Mouse (Mus musculus) lung, postnatal 4 days (tissue): ENCODE measurements around the gene Ackr2.

Experiments
- DNase-seq, 2 experiments: peaks; one replicate each; pipeline ENCODE4 v3.0.0; 2021

Gene Ackr2

DNA sequence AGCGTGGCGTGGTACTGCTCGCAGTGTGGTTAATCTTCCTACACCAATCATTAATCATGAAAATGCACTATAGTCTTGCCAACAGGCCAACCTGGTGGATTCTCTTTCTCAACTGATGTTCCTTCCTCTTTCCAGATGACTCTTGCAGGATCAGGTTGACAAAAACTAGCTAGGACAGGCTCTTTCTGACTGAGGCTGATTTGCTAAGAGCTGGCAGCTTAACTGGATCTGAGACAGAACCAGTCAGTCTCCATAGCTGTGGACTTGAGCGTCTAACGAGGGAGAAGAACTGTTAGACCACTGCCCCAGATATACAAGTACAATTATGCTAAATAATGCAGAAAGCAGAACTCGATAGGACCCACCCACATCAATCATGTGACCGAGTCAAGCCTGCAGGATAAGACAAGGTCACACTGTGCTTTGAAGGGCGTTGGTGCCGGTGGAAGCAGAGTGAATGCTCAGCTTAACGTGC, 20.9 kb downstream of the Ackr2 start:
- DNase-seq, result no peak

DNA sequence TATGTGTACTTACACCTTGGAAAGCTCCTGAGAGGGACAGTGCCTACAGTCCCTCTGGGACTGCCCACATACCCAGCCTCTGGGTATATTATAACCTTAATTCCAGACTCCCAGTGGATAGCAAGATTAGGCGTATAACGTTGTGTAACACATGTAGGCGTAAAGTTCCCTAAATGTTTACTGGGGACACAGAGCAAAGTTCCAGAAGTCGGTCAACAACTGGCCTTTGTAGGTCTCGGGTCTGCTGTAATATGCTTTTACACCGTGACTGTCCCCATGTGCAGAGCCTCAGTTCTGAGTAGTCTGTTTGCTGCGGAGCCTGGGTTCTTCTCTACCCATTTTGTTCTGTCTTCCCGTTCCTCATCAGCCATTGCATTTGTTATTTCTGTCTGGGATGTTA, 25.3 kb downstream of the Ackr2 start:
- DNase-seq, result no peak

DNA sequence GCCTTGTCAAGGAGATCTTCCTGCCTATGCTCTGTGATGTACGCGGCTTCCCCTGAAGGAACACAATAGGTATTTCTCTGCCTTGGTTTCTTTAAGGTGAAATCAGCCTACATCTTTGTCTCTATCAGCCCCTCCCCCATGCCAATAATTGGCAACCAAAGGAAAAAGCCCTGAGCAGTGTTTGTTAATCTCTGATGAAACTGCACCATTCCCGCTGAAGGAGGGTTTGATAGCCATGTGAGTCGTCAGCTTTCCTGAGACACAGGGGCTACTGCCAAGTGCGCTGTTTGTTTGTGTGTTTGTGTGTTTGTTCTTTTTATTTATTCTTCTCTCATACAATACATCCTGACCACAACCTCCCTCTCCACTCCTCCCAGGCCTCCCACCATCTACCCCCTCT, 25.8 kb downstream of the Ackr2 start:
- no peak for DNase-seq

DNA sequence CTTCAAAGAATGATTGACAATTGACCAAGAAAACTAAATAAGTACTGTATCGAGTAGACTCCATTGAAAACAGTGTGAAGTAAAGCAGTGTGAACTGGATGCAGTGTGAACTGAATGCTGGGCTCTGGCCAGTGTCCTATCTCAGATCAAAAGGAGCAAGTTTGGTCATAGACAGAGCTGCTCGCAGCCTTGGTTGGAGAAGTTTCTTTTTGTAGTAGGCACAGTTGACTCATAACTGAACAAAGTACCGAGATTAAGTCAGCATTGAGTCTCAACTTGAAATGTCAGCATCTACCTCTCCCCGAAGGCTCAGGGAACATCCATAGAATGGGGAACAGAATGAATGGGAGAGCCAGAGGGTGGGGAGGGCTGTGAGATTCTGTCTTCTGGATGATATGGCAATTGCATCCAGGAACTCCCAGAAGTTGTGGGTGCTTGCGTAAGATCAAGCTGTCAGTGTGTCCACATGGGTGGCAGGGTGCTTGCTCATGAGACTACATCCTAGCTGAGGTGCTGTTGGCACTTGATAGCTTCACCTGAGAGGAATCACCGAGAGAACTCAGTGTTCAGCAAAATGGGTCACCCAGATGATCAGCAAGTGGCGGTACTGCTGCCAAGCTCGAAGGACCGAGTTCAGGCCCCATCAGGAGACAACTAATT, 26.9 kb downstream of the Ackr2 start:
- DNase-seq, result no peak

DNA sequence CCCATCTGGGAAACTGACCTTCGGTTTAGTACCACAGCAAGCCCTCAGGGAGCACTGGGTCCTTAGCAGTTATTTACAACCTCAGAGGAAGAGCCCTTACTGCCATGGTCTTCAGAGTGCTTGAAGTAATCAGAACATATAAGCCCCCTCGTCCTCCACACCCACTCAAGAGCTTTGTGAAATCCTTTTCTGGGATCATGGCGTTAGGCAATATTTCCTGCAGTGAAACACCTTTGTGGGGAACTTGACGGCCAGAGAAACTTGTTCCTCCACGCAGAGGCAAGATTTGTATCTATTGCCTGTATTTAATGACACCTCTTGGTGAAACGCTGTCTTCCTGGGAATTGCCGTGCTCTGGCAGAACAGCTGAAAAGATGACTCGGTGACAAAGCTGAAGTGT, 27.8 kb downstream of the Ackr2 start:
- no peak for DNase-seq

DNA sequence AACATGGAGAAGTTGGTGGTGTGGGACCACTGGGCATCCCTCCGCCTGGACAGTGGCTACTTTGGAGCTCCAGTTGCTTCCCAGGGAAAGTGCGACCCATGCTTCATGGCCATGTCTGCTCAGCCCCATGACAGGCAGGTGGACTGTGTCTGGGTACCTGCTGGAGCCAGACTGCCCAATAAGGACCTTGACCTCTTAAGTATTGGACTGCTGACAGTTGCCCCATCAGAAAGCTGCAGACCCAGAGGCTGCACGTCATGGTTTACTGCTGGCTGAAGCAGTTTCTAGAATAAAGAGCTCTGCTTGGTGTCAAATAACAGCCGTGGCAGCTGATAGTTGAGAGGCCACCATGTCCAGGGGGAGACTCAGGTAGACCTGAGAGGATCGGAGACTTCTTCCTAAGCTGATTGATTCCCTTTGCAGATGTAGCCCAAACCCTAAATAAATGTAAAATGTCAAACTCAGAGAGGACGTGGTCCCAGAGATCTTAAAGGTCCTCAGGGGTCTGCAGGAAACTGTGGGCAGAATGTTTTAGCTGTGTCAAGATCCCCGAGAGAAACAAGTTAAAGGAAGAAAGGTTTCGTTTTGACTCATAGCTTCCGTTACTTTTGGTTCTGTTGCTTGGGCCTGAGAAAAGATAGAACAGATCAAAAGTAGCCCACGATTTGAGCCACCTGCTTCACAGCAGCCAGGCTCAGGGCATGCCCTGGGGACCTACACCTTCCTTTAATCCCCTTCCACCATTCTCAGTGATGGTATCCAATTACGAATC, 28.7 kb downstream of the Ackr2 start:
- DNase-seq, result no peak

DNA sequence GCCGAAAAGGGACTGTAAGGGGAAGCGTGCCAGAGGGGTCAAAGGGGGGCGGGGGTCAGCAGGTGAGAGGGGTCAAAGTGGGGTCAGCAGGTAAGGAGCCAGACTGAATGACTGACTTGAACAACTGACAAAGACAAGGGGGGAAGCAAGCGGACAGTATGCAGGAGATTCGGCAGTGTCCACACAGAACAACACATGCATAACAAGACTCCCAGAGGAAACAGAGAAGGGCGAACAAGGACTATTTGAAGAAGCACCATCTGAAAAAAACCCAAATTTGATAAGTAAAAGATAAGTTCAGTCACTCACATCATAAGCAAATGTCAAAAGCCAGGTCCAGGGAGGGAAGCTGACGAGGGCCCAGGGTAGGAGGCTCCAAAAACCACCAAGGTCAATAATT, 29.6 kb downstream of the Ackr2 start:
- no peak for DNase-seq

DNA sequence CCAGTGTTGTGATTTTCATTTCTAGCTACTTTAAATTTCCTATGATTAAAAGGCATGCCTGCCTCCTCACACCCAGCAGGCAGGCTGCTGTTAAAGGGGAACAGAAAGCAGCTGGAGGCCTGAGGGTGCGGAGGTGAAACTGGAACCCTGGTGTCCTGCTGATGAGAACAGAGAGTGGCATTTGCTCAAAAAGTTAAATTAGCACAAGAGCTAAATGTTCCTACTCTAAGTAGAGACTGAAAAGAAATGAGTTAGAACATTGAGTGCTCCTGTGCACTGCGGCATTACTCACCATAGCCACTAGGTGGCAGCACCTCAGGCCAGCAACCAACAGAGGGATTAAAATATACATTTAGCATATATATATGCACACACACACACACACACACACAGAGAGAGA, 30.3 kb downstream of the Ackr2 start:
- peak in 1 of 2 experiments; percentile 59 for DNase-seq

DNA sequence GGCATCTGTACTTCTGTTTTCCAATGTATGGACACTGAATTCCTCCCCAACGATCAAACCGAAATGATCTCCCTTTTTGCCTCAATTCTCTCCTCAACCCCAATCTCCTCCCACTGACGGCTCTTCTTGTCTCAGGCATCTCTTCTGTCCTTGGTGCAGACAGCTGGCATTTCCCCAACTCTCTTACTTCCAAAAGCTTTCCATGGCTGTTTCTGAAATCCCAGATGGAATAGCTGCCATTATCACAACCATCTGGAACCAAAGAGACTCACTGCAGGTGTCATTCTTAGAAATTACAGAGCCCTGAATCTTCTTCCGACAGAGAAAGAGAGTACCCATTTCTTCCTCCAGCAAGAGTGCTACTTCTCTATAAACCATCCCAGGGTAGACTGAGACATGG, 36.7 kb downstream of the Ackr2 start:
- no peak for DNase-seq

DNA sequence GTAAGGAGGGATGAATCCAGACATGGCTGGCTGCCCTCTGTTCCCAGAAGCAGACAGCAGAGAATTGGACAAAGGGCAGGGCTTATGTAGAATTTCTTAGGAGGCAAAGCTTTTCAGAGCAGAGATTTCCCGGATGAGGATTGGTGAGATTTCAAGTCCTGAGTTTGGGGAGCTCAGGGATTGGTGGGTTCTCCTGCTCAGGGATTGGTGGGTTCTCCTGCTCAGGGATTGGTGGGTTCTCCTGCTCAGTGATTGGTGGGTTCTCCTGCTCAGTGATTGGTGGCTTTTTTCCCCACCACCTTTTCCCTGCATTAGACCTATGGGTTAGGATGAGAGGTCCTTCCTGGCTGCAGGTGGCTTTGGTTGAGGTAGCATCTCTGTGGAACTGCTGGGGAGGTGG, 38.8 kb downstream of the Ackr2 start:
- no peak for DNase-seq

DNA sequence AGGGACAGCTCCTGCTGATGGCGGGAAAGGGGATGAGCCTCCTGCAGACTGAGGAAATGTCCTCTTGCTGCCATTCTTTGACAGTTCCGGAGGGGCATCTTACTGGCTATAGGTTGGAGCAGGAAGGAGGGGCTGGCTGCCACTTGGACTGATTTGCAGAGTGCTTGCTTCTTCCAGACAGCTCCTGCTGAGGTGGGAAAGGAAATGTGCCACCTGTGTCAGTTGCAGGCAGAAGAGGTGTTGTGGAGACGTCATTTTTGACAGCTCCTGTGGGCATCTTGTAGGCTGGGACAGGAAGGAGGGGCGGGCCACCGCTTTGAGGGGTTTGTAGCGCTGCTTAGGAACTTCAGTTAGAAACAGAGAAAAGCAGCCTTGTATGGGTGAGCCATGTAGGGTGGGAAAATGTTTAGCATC, 39.3 kb downstream of the Ackr2 start:
- DNase-seq, result no peak

DNA sequence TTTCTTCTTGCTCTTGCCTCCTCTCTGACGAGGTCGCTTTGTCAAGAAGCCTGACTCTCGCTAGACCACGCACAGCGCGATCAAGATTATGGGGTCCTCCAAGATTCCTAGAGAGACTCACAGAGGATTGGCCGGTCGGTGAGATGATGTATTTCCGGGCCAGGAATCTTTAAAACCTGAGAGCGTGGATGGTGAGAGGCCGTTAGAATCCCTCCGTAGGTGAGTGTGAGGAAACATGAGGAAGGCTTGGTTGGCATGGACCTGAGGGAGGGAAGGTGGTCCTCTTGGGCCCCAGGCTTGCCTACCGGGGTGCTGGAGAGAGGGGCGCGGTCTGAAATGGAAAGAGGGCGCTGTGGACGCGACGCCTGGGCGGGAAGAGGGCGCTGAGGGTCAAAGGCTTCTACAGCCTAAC, 39.8 kb downstream of the Ackr2 start:
- no peak for DNase-seq

DNA sequence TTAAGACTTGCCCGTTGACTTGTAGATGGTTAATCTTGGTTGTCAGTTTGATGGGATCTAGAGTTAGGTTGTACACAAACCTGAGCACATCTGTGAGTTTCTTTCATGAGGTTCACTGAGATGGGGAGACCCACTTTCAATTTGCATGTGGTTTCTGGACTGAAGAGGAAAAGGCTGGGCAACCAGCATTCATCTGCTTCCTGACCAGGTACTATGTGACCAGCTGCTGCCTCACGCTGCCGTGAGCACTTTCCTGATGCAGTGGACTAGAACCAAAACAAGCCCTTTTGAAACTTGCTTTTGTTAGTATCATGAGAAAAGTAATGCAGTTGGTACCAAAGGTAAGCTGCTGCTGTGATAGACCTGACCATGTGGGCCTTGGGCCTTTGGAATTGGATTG, 44.9 kb downstream of the Ackr2 start:
- DNase-seq, result no peak

DNA sequence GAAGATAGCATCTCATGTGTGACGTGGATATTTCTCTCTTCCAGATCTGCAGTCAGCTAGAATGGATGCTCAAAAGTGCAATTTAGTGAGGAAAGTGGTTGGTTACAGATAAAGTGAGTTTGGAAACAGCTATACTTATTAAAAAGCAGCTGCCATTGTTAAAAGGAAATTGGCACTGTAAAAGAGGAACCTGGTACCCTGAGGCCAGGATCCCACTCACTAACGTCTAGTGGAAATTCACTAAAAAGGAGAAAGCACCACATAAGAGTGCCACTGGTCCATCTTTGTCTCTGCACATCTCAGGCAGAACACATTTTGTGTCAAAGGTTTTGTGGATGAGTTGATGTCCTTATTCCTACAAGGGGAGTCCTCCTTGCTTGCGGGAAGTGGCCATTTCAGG, 45.5 kb downstream of the Ackr2 start:
- DNase-seq, result no peak

DNA sequence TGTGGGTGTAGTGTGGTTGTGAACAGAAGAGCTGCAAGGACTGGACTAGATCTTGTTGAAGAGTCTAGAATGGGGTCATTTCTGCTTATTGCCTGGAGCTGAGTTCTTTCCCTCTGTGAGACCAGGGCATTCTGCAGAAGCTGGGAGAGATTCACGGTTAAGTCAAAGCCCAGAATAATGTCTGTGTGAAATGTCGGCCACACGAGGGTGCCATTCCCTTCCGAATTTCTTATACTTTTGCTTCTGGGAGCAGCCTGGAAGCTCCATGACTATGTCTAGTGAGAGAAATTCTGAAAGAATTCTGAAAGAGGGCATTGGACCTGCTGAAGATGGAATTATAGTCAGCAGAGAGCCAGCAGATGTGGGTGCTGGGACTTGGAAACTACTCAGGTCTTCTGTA, 49.6 kb downstream of the Ackr2 start:
- DNase-seq, result peak; percentile 54 to 71

DNA sequence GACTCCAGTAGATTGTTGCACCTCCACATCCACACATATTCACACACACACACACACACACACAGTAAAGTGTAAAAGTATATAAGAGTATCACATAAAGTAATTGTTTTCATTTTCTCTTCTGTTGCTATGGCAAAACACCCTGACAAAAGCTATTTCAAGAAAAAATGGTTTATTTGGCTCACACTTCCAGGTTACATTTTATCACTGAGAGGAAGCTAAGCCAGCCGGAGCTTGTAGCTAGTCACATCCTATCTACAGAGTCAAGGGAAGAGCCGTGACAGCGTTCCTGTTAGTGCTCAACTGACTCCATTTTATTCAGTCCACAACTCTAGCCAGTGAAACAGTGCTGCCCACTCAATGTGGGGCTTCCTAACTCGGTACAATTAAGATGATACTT, 50.3 kb downstream of the Ackr2 start:
- no peak for DNase-seq

DNA sequence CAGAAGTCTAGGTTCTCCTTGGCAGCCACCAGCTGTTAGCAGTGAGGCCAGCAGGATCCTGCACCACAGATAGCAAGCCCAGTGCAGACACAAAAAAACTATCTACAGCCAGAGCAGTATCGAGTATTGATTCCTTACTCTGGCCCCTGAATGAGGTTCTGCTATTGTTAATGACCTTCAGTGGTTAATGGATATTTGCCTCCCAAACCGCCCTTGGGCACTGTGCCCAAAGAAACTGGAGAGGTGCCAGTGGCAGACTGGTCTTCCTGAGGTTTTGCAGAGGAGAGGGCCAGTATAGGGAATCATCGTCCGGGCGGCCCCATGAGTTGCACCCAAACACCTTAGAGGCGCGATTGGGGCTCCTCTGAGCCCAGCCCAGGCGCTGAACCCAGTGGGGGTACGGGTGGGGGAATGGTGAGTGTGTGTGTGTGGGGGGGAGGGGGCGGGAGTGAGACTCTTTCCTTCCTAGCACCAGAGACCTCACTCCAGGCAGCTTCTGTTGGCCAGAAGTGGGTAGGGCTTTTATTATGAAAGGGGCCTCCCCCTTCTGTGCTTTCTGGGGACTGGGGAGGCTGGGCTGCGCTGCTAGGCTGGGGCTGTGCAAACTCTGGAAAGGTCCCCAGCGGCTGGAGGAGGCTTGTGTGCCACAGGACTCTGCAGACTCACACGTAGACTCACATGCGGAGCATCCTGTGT, 52.4 kb downstream of the Ackr2 start, which contains the start of gene Fam198a:
Fam198a (plus strand) TSS at position 571 of the 696 bp plus-strand sequence.
- DNase-seq, result peak; percentile 86 to 87

DNA sequence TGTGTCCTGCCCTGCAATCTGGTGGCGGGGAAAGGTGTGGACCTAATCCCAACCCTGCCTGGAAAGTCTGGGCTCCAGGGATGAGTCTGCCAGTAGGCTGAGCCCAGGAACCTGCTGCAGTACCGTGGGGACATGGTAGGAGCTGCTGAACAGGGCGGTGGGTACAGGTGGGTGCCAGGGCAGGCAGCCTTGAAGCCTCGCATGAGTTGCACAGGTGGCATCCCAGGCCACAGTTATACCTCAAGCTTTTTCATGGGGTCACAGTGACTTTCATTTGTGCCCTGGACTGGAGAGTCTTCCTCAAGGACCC, 52.9 kb downstream of the Ackr2 start:
- no peak for DNase-seq

DNA sequence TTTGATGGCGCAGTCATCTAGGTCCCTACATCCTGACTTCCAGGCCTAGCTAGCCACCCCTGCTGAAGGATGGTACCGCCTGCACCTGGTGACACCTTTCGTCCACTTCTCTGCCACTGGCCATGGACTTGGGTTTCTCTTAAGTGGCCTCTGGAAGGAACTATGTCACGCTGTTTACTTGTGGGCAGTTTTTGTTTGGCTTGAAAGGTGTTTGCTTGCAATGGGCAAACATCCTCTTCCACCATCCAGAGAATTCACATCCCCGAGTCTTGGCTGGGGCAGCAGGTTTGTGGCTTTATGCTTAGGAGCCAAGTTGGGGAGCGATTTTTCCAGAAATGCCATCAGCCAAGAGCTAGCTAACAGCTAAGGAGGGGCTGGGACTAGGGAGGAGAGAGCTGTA, 54.4 kb downstream of the Ackr2 start:
- DNase-seq, result peak in 1 of 2 experiments; percentile 33

DNA sequence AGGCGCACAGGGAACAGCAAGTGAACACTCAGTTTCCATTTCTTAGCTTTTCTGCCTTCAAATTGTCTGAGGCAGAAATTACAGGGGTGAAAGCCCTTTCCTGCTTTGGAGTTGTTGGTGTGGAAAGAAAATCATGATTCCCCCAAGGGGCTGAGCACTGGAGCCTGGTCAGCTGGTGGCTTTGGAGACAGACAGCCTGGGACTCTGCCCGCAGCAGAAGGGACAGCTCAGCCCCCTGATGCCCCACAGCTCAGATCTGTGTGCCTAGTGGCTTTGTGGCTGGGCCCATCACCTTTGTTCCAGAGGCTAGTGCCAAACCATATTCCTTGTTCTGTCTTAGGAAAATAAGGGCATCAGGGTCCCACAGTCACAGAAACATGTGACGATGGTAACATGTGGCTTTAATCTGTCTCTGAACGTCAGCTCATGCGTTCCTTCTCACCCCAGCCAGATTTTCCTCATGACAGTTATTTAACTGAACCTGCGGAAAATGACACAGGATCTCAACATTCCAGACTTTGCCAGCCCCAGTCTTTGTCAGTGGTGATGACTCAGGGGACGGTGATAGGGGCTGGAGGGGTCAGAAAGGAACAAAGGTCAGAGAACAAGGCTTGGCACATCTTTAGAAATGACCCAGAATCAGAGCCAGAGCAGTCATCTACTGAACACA, 61.9 kb downstream of the Ackr2 start:
- DNase-seq, result peak in 1 of 2 experiments; percentile 21
